Mouse (Mus musculus) cortical plate, adult 2 months (tissue): ENCODE data around the gene Med27.

Source experiments
- CTCF ChIP-seq: fragments of 200-500 bp; IDR thresholded peaks from 2 replicates; pipeline ENCODE4 v1.5.1; 2011; ENCODE audit warnings: mild to moderate bottlenecking, control low read depth, low read length; ENCODE audit not compliant: insufficient read depth; ENCODE audit errors: extremely low read depth
- POLR2A ChIP-seq: fragments of 200-500 bp; IDR thresholded peaks from 2 replicates; pipeline ENCODE4 v1.6.1; 2011; ENCODE audit warnings: mild to moderate bottlenecking, low read length, control low read depth; ENCODE audit not compliant: insufficient read depth; ENCODE audit errors: extremely low read depth

GRCm38 (mm10) chr2:29501381-29501780 lies 154.8 kb downstream of the Med27 start:
- TF ChIP-seq CTCF (no peak), POLR2A (no peak)
